Mouse (Mus musculus): ENCODE measurements around the gene Spsb4. TPM values are rescaled to one million over a fixed set of nuclear protein-coding genes. Genes with fewer than 3 reads are reported as not detected.

The Spsb4 gene
- polyA plus RNA-seq, 1 experiment from 2014 or later, result 43.3 TPM

- H3K4me2 ChIP-seq, result no peak overlapping the region
- H3K36me3 ChIP-seq, result no peaks in the 10 kb centered on the region
- 0 out of 2 replicates have a peak, but pooled peaks have one; percentile 5 for ATAC-seq (ENCODE audit: low FRiP score, low read depth)
- H3K27me3 ChIP-seq, result no peaks in the 10 kb centered on the region
- H3K4me3 ChIP-seq, result no peak overlapping the region
- H3K4me1 ChIP-seq (replicated peaks), result peaks cover 40% of the 10 kb centered on the region
- no peak overlapping the region; the same call in 1 of the 2 replicates for H3K27ac ChIP-seq (replicated peaks)
- no peak overlapping the region for H3K9ac ChIP-seq
- no peaks in the 10 kb centered on the region for H3K9me3 ChIP-seq
- WGBS, result 42% methylated on average over 9 of the region's 9 CpGs
Measured at GRCm38 (mm10) chr9:96973091-96973490, 45.6 kb downstream of the Spsb4 start.

- H3K9ac ChIP-seq, result no peak overlapping the region
- WGBS, result 23% methylated on average over 9 of the region's 9 CpGs
- H3K4me2 ChIP-seq, result no peak overlapping the region
- H3K9me3 ChIP-seq, result no peaks in the 10 kb centered on the region
- H3K27ac ChIP-seq (replicated peaks), result peak overlapping the region; percentile 55; the same call in 1 of the 2 replicates
- ATAC-seq (ENCODE audit: low FRiP score, low read depth), result peak; percentile 85
- no peak overlapping the region for H3K4me3 ChIP-seq
- no peaks in the 10 kb centered on the region for H3K27me3 ChIP-seq
- no peaks in the 10 kb centered on the region for H3K36me3 ChIP-seq
- H3K4me1 ChIP-seq (replicated peaks), result peaks cover 27% of the 10 kb centered on the region
Measured at GRCm38 (mm10) chr9:96971625-96972404, 46.8 kb downstream of the Spsb4 start.

- Histone ChIP-seq H3K4me1 (replicated peaks) (peaks cover 28% of the 10 kb centered on the region), H3K27me3 (no peaks in the 10 kb centered on the region), H3K4me2 (no peak overlapping the region), H3K9ac (no peak overlapping the region), H3K4me3 (no peak overlapping the region), H3K9me3 (no peaks in the 10 kb centered on the region), H3K27ac (replicated peaks) (no peak overlapping the region), H3K36me3 (no peaks in the 10 kb centered on the region)
- ATAC-seq (ENCODE audit: low FRiP score, low read depth), result no peak
- 93% methylated on average over 1 of the region's 1 CpGs for WGBS
Measured at GRCm38 (mm10) chr9:96967516-96967915, 51.1 kb downstream of the Spsb4 start.

- no peak for ATAC-seq (ENCODE audit: low FRiP score, low read depth)
- Histone ChIP-seq H3K4me3 (no peak overlapping the region), H3K4me1 (replicated peaks) (peaks cover 28% of the 10 kb centered on the region), H3K36me3 (no peaks in the 10 kb centered on the region), H3K9ac (no peak overlapping the region), H3K27me3 (no peaks in the 10 kb centered on the region), H3K27ac (replicated peaks) (no peak overlapping the region), H3K4me2 (no peak overlapping the region), H3K9me3 (no peaks in the 10 kb centered on the region)
- WGBS, result 92% methylated on average over 7 of the region's 7 CpGs
Measured at GRCm38 (mm10) chr9:96966465-96966864, 52.2 kb downstream of the Spsb4 start.

- no peak overlapping the region for H3K4me2 ChIP-seq
- no peaks in the 10 kb centered on the region for H3K36me3 ChIP-seq
- H3K4me1 ChIP-seq (replicated peaks), result peaks cover 31% of the 10 kb centered on the region
- H3K9ac ChIP-seq, result no peak overlapping the region
- WGBS, result 55% methylated on average over 13 of the region's 13 CpGs
- H3K9me3 ChIP-seq, result no peaks in the 10 kb centered on the region
- H3K4me3 ChIP-seq, result no peak overlapping the region
- H3K27me3 ChIP-seq, result no peaks in the 10 kb centered on the region
- ATAC-seq (ENCODE audit: low FRiP score, low read depth), result no peak
- no peak overlapping the region for H3K27ac ChIP-seq (replicated peaks)
Measured at GRCm38 (mm10) chr9:96963443-96964215, 55.0 kb downstream of the Spsb4 start.

- no peak; the same call in 1 of the 2 replicates for ATAC-seq (ENCODE audit: low FRiP score, low read depth)
- WGBS, result 69% methylated on average over 8 of the region's 8 CpGs
Measured at GRCm38 (mm10) chr9:96962714-96963113, 55.9 kb downstream of the Spsb4 start.

GRCm38 (mm10) chr9:96961986-96962701, 56.5 kb downstream of the Spsb4 start:
- Histone ChIP-seq H3K4me1 (replicated peaks) (peaks cover 46% of the 10 kb centered on the region), H3K36me3 (no peaks in the 10 kb centered on the region), H3K9me3 (no peaks in the 10 kb centered on the region), H3K27me3 (no peaks in the 10 kb centered on the region), H3K4me2 (no peak overlapping the region), H3K4me3 (no peak overlapping the region), H3K27ac (replicated peaks) (no peak overlapping the region), H3K9ac (no peak overlapping the region)
- no peak; the same call in 1 of the 2 replicates for ATAC-seq (ENCODE audit: low FRiP score, low read depth)
- WGBS, result 55% methylated on average over 17 of the region's 17 CpGs

More at GRCm38 (mm10) chr9:96962714-96963113, 55.9 kb downstream of the Spsb4 start:
- H3K36me3 ChIP-seq, result no peaks in the 10 kb centered on the region
- H3K4me1 ChIP-seq (replicated peaks), result peaks cover 40% of the 10 kb centered on the region
- H3K9me3 ChIP-seq, result no peaks in the 10 kb centered on the region
- no peak overlapping the region for H3K4me3 ChIP-seq
- H3K27ac ChIP-seq (replicated peaks), result no peak overlapping the region
- no peaks in the 10 kb centered on the region for H3K27me3 ChIP-seq
- no peak overlapping the region for H3K4me2 ChIP-seq
- H3K9ac ChIP-seq, result no peak overlapping the region

- no peak overlapping the region for H3K4me2 ChIP-seq
- no peaks in the 10 kb centered on the region for H3K27me3 ChIP-seq
- no peaks in the 10 kb centered on the region for H3K9me3 ChIP-seq
- 60% methylated on average over 7 of the region's 7 CpGs for WGBS
- no peak for ATAC-seq (ENCODE audit: low FRiP score, low read depth)
- H3K27ac ChIP-seq (replicated peaks), result no peak overlapping the region
- H3K36me3 ChIP-seq, result no peaks in the 10 kb centered on the region
- H3K9ac ChIP-seq, result no peak overlapping the region
- no peak overlapping the region for H3K4me3 ChIP-seq
- peaks cover 56% of the 10 kb centered on the region for H3K4me1 ChIP-seq (replicated peaks)
Measured at GRCm38 (mm10) chr9:96961006-96961405, 57.6 kb downstream of the Spsb4 start.

- no peak overlapping the region for H3K4me2 ChIP-seq
- H3K4me3 ChIP-seq, result no peak overlapping the region
- no peaks in the 10 kb centered on the region for H3K9me3 ChIP-seq
- WGBS, result 82% methylated on average over 4 of the region's 4 CpGs
- peaks cover 56% of the 10 kb centered on the region for H3K4me1 ChIP-seq (replicated peaks)
- ATAC-seq (ENCODE audit: low FRiP score, low read depth), result no peak
- H3K36me3 ChIP-seq, result no peaks in the 10 kb centered on the region
- H3K27ac ChIP-seq (replicated peaks), result no peak overlapping the region
- no peak overlapping the region for H3K9ac ChIP-seq
- no peaks in the 10 kb centered on the region for H3K27me3 ChIP-seq
Measured at GRCm38 (mm10) chr9:96960241-96960640, 58.4 kb downstream of the Spsb4 start.

GRCm38 (mm10) chr9:96959469-96959868, 59.2 kb downstream of the Spsb4 start:
- WGBS, result 84% methylated on average over 7 of the region's 7 CpGs
- H3K9ac ChIP-seq, result no peak overlapping the region
- H3K27ac ChIP-seq (replicated peaks), result no peak overlapping the region
- H3K36me3 ChIP-seq, result no peaks in the 10 kb centered on the region
- ATAC-seq (ENCODE audit: low FRiP score, low read depth), result no peak
- H3K4me1 ChIP-seq (replicated peaks), result peaks cover 61% of the 10 kb centered on the region
- H3K4me2 ChIP-seq, result no peak overlapping the region
- no peaks in the 10 kb centered on the region for H3K9me3 ChIP-seq
- no peak overlapping the region for H3K4me3 ChIP-seq
- no peaks in the 10 kb centered on the region for H3K27me3 ChIP-seq

GRCm38 (mm10) chr9:96958009-96958615, 60.5 kb downstream of the Spsb4 start:
- H3K9ac ChIP-seq, result no peak overlapping the region
- H3K27ac ChIP-seq (replicated peaks), result no peak overlapping the region
- ATAC-seq (ENCODE audit: low FRiP score, low read depth), result no peak

More at GRCm38 (mm10) chr9:96958009-96958615, 60.5 kb downstream of the Spsb4 start:
- no peak overlapping the region for H3K4me3 ChIP-seq
- H3K36me3 ChIP-seq, result no peaks in the 10 kb centered on the region
- 7% methylated on average over 6 of the region's 6 CpGs for WGBS
- no peak overlapping the region for H3K4me2 ChIP-seq
- no peaks in the 10 kb centered on the region for H3K9me3 ChIP-seq
- H3K27me3 ChIP-seq, result no peaks in the 10 kb centered on the region
- peaks cover 57% of the 10 kb centered on the region for H3K4me1 ChIP-seq (replicated peaks)
